Mouse (Mus musculus) liver, postnatal 0 days (tissue): ENCODE results near the gene Zfr2. TPM values are rescaled to one million over a fixed set of nuclear protein-coding genes. Genes with fewer than 3 reads are reported as not detected.

Source experiments
- ATAC-seq: fragments of 200-750 bp; cut with Nextera tagmentation; 2 replicates; pipeline ENCODE4 v1.8.0; 2017; ENCODE audit warnings: mild to moderate bottlenecking, moderate library complexity
- DNase-seq: peaks from one replicate; pipeline ENCODE4 v3.0.0-alpha.2; 2016
- H3K27ac ChIP-seq: fragments of 300-500 bp; sonication (generic); 2 replicates; pipeline ENCODE4 v1.5.1; 2014; ENCODE audit warnings: antibody characterized with exemption, moderate library complexity, mild to moderate bottlenecking, low read depth
- H3K27me3 ChIP-seq: fragments of 300-500 bp; sonication (generic); 2 replicates; pipeline ENCODE4 v1.6.1; 2014; ENCODE audit warnings: low read length, control low read depth, mixed read lengths; ENCODE audit not compliant: insufficient read depth
- H3K36me3 ChIP-seq: fragments of 300-500 bp; sonication (generic); replicated peaks from 2 replicates; pipeline ENCODE4 v1.6.1; 2014; ENCODE audit warnings: mild to moderate bottlenecking, control low read depth, low read length, moderate library complexity, mixed read lengths; ENCODE audit not compliant: insufficient read depth
- H3K4me1 ChIP-seq: fragments of 300-500 bp; sonication (generic); 2 replicates; pipeline ENCODE4 v1.6.1; 2014; ENCODE audit warnings: antibody characterized with exemption, mild to moderate bottlenecking, control low read depth; ENCODE audit not compliant: insufficient read depth
- H3K4me2 ChIP-seq: fragments of 300-500 bp; sonication (generic); 2 replicates; pipeline ENCODE4 v1.6.1; 2014; ENCODE audit warnings: low read depth, mild to moderate bottlenecking, low read length, moderate library complexity, mixed read lengths
- H3K4me3 ChIP-seq: fragments of 300-500 bp; sonication (generic); 2 replicates; pipeline ENCODE4 v1.5.1; 2014; ENCODE audit warnings: low read depth, low read length
- H3K9ac ChIP-seq: fragments of 300-500 bp; sonication (generic); replicated peaks from 2 replicates; pipeline ENCODE4 v1.6.1; 2014; ENCODE audit warnings: mild to moderate bottlenecking, moderate library complexity
- H3K9me3 ChIP-seq: fragments of 300-500 bp; sonication (generic); 2 replicates; pipeline ENCODE4 v1.6.1; 2016; ENCODE audit warnings: mild to moderate bottlenecking, control low read depth, low read length, mixed read lengths
- CTCF ChIP-seq: sonication (generic); IDR thresholded peaks from 2 replicates; pipeline ENCODE4 v1.5.1; 2016; ENCODE audit warnings: antibody characterized with exemption, low read depth
- EP300 ChIP-seq: IDR thresholded peaks from 2 replicates; pipeline ENCODE4 v1.6.1; 2016; ENCODE audit warnings: antibody characterized with exemption, low read depth, mild to moderate bottlenecking
- WGBS: fragments of 180-500 bp; shearing (Covaris S2); extraction: QIAGEN DNeasy Blood & Tissue Kit; methylation state at CpG from one replicate; pipeline ENCODE4 v1.1.7; 2014; ENCODE audit not compliant: insufficient replicate concordance; 5-methylcytosine and 5-hydroxymethylcytosine counted together
- polyA plus RNA-seq: library from polyadenylated mRNA; unstranded; fragments of >200 nt; fragmentation: Nextera tagmentation; extraction: Ambion mirVana; gene quantifications from 2 replicates; pipeline ENCODE4 v1.2.1, GENCODE M21; 2015

Gene Zfr2
- polyA plus RNA-seq = 0.09 and 0.61 TPM in 2 replicates

DNA sequence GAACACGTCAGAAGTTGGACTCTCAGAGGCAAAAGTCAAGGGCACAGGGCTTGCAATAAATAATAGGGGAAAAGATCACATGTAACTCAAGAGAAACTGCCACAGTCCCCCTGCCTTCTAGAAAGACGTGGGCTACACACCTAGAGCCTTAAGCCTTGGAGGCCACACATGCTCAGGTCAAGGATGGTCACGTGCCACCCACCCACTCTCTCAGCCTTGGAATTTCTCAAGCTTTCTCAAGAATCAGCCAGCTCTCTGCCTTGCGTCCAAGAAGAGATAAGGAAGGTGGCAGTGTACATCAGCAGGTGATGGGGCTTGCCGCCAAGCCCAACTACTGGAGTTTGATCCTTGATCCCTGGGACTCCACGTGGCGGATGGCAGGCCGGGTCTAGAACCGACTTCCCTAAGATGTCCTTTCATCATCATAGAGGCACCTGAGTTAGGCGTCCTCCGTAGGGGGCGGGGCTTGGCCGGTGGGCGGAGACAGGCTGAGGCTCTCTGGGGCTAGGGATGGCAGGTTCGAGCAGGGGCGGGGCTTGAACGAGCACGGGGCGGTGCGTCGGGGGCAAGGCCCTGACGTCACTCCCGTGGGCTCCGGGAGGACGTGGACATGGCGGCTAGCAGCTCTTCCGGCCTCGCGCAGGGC is at the start of gene Zfr2:
Gene Zfr2 (plus strand): TSS at position 576 of the 646 bp plus-strand sequence.
- H3K27ac ChIP-seq = peak within 1 kb of the TSS; percentile 76
- 5% methylated on average over 29 of the region's 29 CpGs for WGBS

DNA sequence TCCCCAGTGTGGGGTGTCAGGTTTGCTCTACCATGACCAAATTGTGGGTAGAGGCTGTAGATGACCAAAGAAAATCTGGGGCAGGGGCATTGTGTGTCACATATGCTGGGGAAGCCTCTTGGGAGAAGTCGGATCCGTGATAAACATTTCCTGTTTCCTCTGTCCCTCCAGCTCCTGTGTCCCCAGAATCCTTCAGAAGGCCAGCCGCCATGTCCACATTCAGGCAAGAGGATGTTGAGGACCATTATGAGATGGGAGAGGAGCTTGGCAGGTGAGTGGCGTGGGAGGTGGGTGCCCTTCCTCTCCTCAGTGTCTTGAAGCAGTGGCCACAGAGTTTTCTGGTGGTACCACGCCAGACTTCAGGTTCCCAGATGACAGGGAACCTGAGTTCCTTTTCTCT is 49.1 kb upstream of the Zfr2 start, which contains the start of gene 4930442H23Rik:
Gene 4930442H23Rik (minus strand): TSS at position 45 of the 400 bp plus-strand sequence.
- no peak for DNase-seq
- Histone ChIP-seq H3K9ac (peak within 1 kb of the TSS; percentile 72), H3K36me3 (peaks cover 50% of the 10 kb centered on the region), H3K27ac (peak within 1 kb of the TSS; percentile 84), H3K4me2 (peak within 1 kb of the TSS; percentile 85), H3K27me3 (no peaks in the 10 kb centered on the region), H3K4me3 (peak within 1 kb of the TSS; percentile 71), H3K9me3 (no peaks in the 10 kb centered on the region), H3K4me1 (peaks cover 10% of the 10 kb centered on the region)
- ATAC-seq = no peak
- WGBS = 67% methylated on average over 5 of the region's 5 CpGs
- TF ChIP-seq CTCF (no peak), EP300 (no peak)

More for the DNA sequence above, at the start of gene Zfr2:
- TF ChIP-seq CTCF = no peak
- no peak for TF ChIP-seq EP300
- Histone ChIP-seq H3K4me2 (peak within 1 kb of the TSS; percentile 89), H3K36me3 (no peaks in the 10 kb centered on the region), H3K9me3 (no peaks in the 10 kb centered on the region), H3K9ac (peak within 1 kb of the TSS; percentile 73), H3K4me1 (peaks cover 13% of the 10 kb centered on the region), H3K27me3 (peaks cover 30% of the 10 kb centered on the region), H3K4me3 (peak within 1 kb of the TSS; percentile 65)
- peak; percentile 95 for DNase-seq
- peak; percentile 90 for ATAC-seq

DNA sequence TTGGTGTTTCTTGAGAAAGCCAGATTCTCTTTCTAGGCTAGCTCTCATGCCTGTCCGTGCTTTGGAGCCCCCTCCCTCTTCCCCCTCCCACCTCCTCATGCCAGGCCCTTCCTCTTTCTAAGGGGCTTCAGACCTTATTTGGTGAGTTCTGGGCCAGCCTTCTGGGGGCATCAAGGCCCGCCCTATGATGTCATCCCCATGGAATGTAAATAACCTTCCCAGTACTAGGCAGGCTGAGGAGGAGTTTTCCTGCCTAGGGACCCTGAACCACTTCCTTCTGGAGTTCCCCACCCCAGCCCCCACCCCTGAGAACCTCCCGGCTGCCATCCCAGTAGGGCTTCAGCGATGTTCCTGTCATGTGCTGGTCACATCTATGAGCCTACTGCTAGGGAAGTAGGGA is 48.2 kb upstream of the Zfr2 start:
- Histone ChIP-seq H3K27me3 (no peaks in the 10 kb centered on the region), H3K4me3 (no peak overlapping the region), H3K27ac (no peak overlapping the region), H3K36me3 (peaks cover 41% of the 10 kb centered on the region), H3K9ac (no peak overlapping the region), H3K4me1 (peaks cover 6% of the 10 kb centered on the region), H3K4me2 (no peak overlapping the region), H3K9me3 (no peaks in the 10 kb centered on the region)
- ATAC-seq = no peak
- no peak for DNase-seq
- WGBS = 71% methylated on average over 4 of the region's 4 CpGs
- TF ChIP-seq EP300 = no peak

DNA sequence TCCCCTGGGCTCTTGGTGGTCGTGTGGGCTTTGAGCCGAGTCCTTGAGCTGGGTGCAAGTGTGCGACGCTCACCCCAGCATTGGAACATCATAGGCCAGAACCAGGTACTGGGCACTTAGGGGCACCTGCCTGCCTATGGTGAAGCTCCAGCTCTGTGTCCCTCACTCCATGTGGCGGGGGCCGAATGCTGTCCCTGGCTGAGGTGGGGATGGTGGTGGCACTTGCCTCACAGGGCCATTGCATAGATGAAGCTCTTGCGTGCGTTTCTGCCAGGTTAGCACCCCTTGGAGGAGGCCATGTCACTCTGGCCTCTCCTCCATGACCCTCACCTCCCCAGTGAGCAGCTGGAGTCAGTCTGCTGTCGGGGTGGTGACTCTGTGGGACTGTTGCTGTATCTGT is 45.8 kb upstream of the Zfr2 start:
- Histone ChIP-seq H3K27ac (no peak overlapping the region), H3K9ac (0 out of 2 replicates have a peak overlapping the region, but pooled peaks have one; percentile 11), H3K9me3 (no peaks in the 10 kb centered on the region), H3K36me3 (peaks cover 22% of the 10 kb centered on the region), H3K4me3 (no peak overlapping the region), H3K4me1 (peaks cover 22% of the 10 kb centered on the region), H3K4me2 (no peak overlapping the region), H3K27me3 (no peaks in the 10 kb centered on the region)
- no peak for TF ChIP-seq CTCF
- TF ChIP-seq EP300 = no peak
- no peak for ATAC-seq
- no peak for DNase-seq
- 89% methylated on average over 9 of the region's 9 CpGs for WGBS

DNA sequence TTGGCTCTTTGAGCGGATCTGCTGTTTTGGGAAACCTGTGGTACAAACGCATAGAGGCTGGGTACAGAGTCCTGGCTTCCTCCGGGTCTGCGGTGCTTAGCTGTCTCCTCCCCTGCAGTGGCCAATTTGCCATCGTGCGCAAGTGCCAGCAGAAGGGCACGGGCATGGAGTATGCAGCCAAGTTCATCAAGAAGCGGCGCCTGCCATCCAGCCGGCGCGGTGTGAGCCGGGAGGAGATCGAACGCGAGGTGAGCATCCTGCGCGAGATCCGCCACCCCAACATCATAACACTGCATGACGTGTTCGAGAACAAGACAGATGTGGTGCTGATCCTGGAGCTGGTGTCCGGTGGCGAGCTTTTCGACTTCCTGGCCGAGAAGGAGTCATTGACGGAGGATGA is 43.1 kb upstream of the Zfr2 start:
- Histone ChIP-seq H3K36me3 (peaks cover 19% of the 10 kb centered on the region), H3K4me3 (no peak overlapping the region), H3K27me3 (peaks cover 11% of the 10 kb centered on the region; the same call in 1 of the 2 replicates), H3K4me2 (no peak overlapping the region), H3K27ac (no peak overlapping the region), H3K9ac (no peak overlapping the region), H3K9me3 (no peaks in the 10 kb centered on the region), H3K4me1 (peaks cover 34% of the 10 kb centered on the region)
- no peak for DNase-seq
- WGBS = 88% methylated on average over 26 of the region's 26 CpGs
- ATAC-seq = no peak
- TF ChIP-seq CTCF (no peak), EP300 (no peak)

DNA sequence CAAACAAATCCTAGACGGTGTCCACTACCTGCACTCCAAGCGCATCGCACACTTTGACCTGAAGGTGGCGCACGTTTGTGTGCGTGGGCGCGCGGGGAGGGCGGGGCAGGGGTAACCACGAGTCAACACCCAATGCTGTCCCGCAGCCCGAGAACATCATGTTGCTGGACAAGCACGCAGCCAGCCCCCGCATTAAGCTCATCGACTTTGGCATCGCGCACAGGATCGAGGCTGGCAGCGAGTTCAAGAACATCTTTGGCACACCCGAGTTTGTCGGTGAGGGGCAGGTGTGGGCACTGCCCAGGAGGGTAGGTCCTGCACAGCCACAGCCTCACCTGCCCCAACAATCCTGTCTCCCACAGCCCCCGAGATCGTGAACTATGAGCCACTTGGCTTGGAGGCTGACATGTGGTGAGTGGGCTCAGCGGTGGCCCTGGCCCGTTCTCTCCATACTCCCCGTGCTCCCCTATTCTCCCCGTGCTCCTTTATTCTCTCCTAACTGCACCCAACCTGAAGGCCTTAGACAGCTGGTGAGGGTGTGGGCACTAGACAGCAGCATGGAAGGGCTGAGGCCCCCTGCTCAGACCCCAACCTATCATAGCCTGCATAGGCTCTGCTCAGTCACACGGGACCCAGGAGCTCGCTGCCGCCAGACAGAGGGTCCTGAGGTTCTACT is 42.6 kb upstream of the Zfr2 start:
- H3K9ac ChIP-seq = no peak overlapping the region
- TF ChIP-seq EP300 (no peak), CTCF (peak; percentile 73)
- peaks cover 14% of the 10 kb centered on the region for H3K36me3 ChIP-seq
- H3K9me3 ChIP-seq = no peaks in the 10 kb centered on the region
- H3K4me2 ChIP-seq = no peak overlapping the region
- H3K4me3 ChIP-seq = no peak overlapping the region
- ATAC-seq (no peak), DNase-seq (peak; percentile 70)
- H3K4me1 ChIP-seq = peaks cover 34% of the 10 kb centered on the region
- peaks cover 16% of the 10 kb centered on the region; the same call in 1 of the 2 replicates for H3K27me3 ChIP-seq
- H3K27ac ChIP-seq = 0 out of 2 replicates have a peak overlapping the region, but pooled peaks have one; percentile 89
- 66% methylated on average over 31 of the region's 31 CpGs for WGBS
